Mouse (Mus musculus) MEL (cell line): ENCODE results near the gene Inpp5a.

Source experiments
- MAX ChIP-seq: IDR thresholded peaks from 2 replicates; pipeline ENCODE4 v1.6.1; 2011; ENCODE audit warnings: low read length, improper control_type of control experiment
- RAD21 ChIP-seq: IDR thresholded peaks from 2 replicates; pipeline ENCODE4 v1.6.1; 2011; ENCODE audit warnings: mild to moderate bottlenecking, low read depth, low read length, improper control_type of control experiment
- TCF12 ChIP-seq: IDR thresholded peaks from 2 replicates; pipeline ENCODE4 v1.6.1; 2014; ENCODE audit warnings: low read depth, mild to moderate bottlenecking, inconsistent platforms, low read length, improper control_type of control experiment, moderate library complexity

DNA sequence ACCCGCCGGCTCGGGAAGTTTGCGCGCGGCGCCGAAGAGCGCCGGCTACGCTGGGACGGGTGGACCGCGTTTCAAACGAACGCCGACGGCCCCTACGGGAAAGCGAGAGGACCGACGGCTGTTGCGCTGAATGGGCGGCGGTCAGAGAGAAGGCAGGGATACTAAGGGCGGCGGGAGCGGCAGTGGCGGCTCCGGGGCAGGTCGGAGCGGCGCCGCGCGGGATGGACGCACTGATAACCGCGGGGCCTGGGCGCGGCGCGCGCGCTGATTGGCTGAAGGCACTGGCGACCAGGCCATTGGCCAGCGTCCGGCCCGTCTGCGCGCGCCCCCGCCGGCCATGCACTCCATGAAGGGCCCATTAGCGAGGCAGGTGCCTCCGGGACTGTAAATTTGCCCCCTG, 193.7 kb downstream of the Inpp5a start, which contains the start of gene Nkx6-2:
- TF ChIP-seq TCF12 (no peak), MAX (no peak), RAD21 (no peak)
